Mouse (Mus musculus): ENCODE results near the gene Dcakd. TPM values are rescaled to one million over a fixed set of nuclear protein-coding genes. Genes with fewer than 3 reads are reported as not detected.

Dcakd gene
- polyA plus RNA-seq, 1 experiment from 2014 or later: 27.5 TPM

GRCm38 (mm10) chr11:103006286-103007000 lies 21.7 kb downstream of the Dcakd start:
- Histone ChIP-seq H3K79me2 (ENCODE audit: inconsistent target) (peaks cover 54% of the 10 kb centered on the region), H3K4me3 (ENCODE audit: inconsistent target) (no peak overlapping the region), H3K36me3 (ENCODE audit: inconsistent target) (no peaks in the 10 kb centered on the region), H3K27ac (peak overlapping the region; percentile 94)
- 46% methylated on average over 7 of the region's 7 CpGs for WGBS (ENCODE audit: missing documents)

GRCm38 (mm10) chr11:103005254-103005981 lies 22.7 kb downstream of the Dcakd start:
- no peak overlapping the region for H3K4me3 ChIP-seq (ENCODE audit: inconsistent target)
- peak overlapping the region; percentile 94 for H3K27ac ChIP-seq
- 78% methylated on average over 11 of the region's 11 CpGs for WGBS (ENCODE audit: missing documents)
- H3K36me3 ChIP-seq (ENCODE audit: inconsistent target): no peaks in the 10 kb centered on the region
- H3K79me2 ChIP-seq (ENCODE audit: inconsistent target): peaks cover 54% of the 10 kb centered on the region

- no peak overlapping the region for H3K4me3 ChIP-seq (ENCODE audit: inconsistent target)
- WGBS (ENCODE audit: missing documents): 0% methylated on average over 1 of the region's 1 CpGs
- H3K36me3 ChIP-seq (ENCODE audit: inconsistent target): peaks cover 4% of the 10 kb centered on the region; the same call in 1 of the 2 replicates
- peaks cover 51% of the 10 kb centered on the region for H3K79me2 ChIP-seq (ENCODE audit: inconsistent target)
- peak overlapping the region; percentile 94 for H3K27ac ChIP-seq
Observed at GRCm38 (mm10) chr11:103004852-103005251, 23.3 kb downstream of the Dcakd start.

GRCm38 (mm10) chr11:103003210-103003609 lies 24.9 kb downstream of the Dcakd start:
- Histone ChIP-seq H3K79me2 (ENCODE audit: inconsistent target) (peaks cover 35% of the 10 kb centered on the region), H3K36me3 (ENCODE audit: inconsistent target) (peaks cover 21% of the 10 kb centered on the region), H3K4me3 (ENCODE audit: inconsistent target) (no peak overlapping the region), H3K27ac (peak overlapping the region; percentile 94)
- WGBS (ENCODE audit: missing documents): 31% methylated on average over 5 of the region's 5 CpGs

- no peak overlapping the region for H3K27ac ChIP-seq
- WGBS (ENCODE audit: missing documents): 98% methylated on average over 5 of the region's 5 CpGs
- H3K79me2 ChIP-seq (ENCODE audit: inconsistent target): peaks cover 34% of the 10 kb centered on the region
- no peak overlapping the region for H3K4me3 ChIP-seq (ENCODE audit: inconsistent target)
- peaks cover 40% of the 10 kb centered on the region for H3K36me3 ChIP-seq (ENCODE audit: inconsistent target)
Observed at GRCm38 (mm10) chr11:103001063-103001462, 27.1 kb downstream of the Dcakd start.

- no peak overlapping the region for H3K27ac ChIP-seq
- 94% methylated on average over 16 of the region's 16 CpGs for WGBS (ENCODE audit: missing documents)
- H3K4me3 ChIP-seq (ENCODE audit: inconsistent target): no peak overlapping the region
- peaks cover 49% of the 10 kb centered on the region for H3K36me3 ChIP-seq (ENCODE audit: inconsistent target)
- H3K79me2 ChIP-seq (ENCODE audit: inconsistent target): peaks cover 34% of the 10 kb centered on the region
Observed at GRCm38 (mm10) chr11:103000111-103000510, 28.0 kb downstream of the Dcakd start.

GRCm38 (mm10) chr11:102999317-102999970 lies 28.7 kb downstream of the Dcakd start:
- peaks cover 51% of the 10 kb centered on the region for H3K36me3 ChIP-seq (ENCODE audit: inconsistent target)
- no peak overlapping the region for H3K4me3 ChIP-seq (ENCODE audit: inconsistent target)
- H3K27ac ChIP-seq: no peak overlapping the region
- H3K79me2 ChIP-seq (ENCODE audit: inconsistent target): peaks cover 34% of the 10 kb centered on the region
- WGBS (ENCODE audit: missing documents): 89% methylated on average over 14 of the region's 14 CpGs

- WGBS (ENCODE audit: missing documents): 68% methylated on average over 14 of the region's 14 CpGs
- Histone ChIP-seq H3K79me2 (ENCODE audit: inconsistent target) (peaks cover 29% of the 10 kb centered on the region), H3K36me3 (ENCODE audit: inconsistent target) (peaks cover 51% of the 10 kb centered on the region), H3K4me3 (ENCODE audit: inconsistent target) (no peak overlapping the region), H3K27ac (no peak overlapping the region)
Observed at GRCm38 (mm10) chr11:102998577-102999316, 29.4 kb downstream of the Dcakd start.

- Histone ChIP-seq H3K79me2 (ENCODE audit: inconsistent target) (peaks cover 25% of the 10 kb centered on the region), H3K4me3 (ENCODE audit: inconsistent target) (no peak overlapping the region), H3K27ac (no peak overlapping the region), H3K36me3 (ENCODE audit: inconsistent target) (peaks cover 51% of the 10 kb centered on the region)
- WGBS (ENCODE audit: missing documents): 89% methylated on average over 7 of the region's 7 CpGs
Observed at GRCm38 (mm10) chr11:102998254-102998576, 29.9 kb downstream of the Dcakd start.

- Histone ChIP-seq H3K4me3 (ENCODE audit: inconsistent target) (no peak overlapping the region), H3K27ac (no peak overlapping the region), H3K79me2 (ENCODE audit: inconsistent target) (peaks cover 20% of the 10 kb centered on the region), H3K36me3 (ENCODE audit: inconsistent target) (peaks cover 51% of the 10 kb centered on the region)
- WGBS (ENCODE audit: missing documents): 94% methylated on average over 11 of the region's 12 CpGs
Observed at GRCm38 (mm10) chr11:102996991-102997770, 31.0 kb downstream of the Dcakd start.

- WGBS (ENCODE audit: missing documents): 91% methylated on average over 7 of the region's 7 CpGs
- Histone ChIP-seq H3K79me2 (ENCODE audit: inconsistent target) (peaks cover 12% of the 10 kb centered on the region), H3K4me3 (ENCODE audit: inconsistent target) (no peak overlapping the region), H3K27ac (no peak overlapping the region), H3K36me3 (ENCODE audit: inconsistent target) (peaks cover 51% of the 10 kb centered on the region)
Observed at GRCm38 (mm10) chr11:102996385-102996784, 31.7 kb downstream of the Dcakd start.

GRCm38 (mm10) chr11:102994952-102995351 lies 33.2 kb downstream of the Dcakd start:
- Histone ChIP-seq H3K27ac (no peak overlapping the region), H3K4me3 (ENCODE audit: inconsistent target) (no peak overlapping the region), H3K36me3 (ENCODE audit: inconsistent target) (peaks cover 47% of the 10 kb centered on the region), H3K79me2 (ENCODE audit: inconsistent target) (no peaks in the 10 kb centered on the region)
- 96% methylated on average over 18 of the region's 18 CpGs for WGBS (ENCODE audit: missing documents)

GRCm38 (mm10) chr11:102993420-102994029 lies 34.6 kb downstream of the Dcakd start:
- Histone ChIP-seq H3K79me2 (ENCODE audit: inconsistent target) (no peaks in the 10 kb centered on the region), H3K36me3 (ENCODE audit: inconsistent target) (peaks cover 33% of the 10 kb centered on the region), H3K4me3 (ENCODE audit: inconsistent target) (no peak overlapping the region), H3K27ac (no peak overlapping the region)
- 87% methylated on average over 17 of the region's 17 CpGs for WGBS (ENCODE audit: missing documents)

Measured in macrophage (primary cell).